Mouse (Mus musculus): Measurements from ENCODE around the gene Pla2g4a. TPM values are rescaled to one million over a fixed set of nuclear protein-coding genes. Genes with fewer than 3 reads are reported as not detected.
"Not testable (repeated sequence)": the region's sequence is repeated elsewhere in the genome, so short reads cannot be mapped to it uniquely, and the experiment has no call there.

The Pla2g4a gene
- polyA plus RNA-seq, 1 experiment from 2014 or later, result 20.0 TPM

- not testable (repeated sequence) for ATAC-seq (ENCODE audit: insufficient number of reproducible peaks, low FRiP score, low TSS enrichment, low read depth); H3K27me3 ChIP-seq; H3K27ac ChIP-seq (replicated peaks); H3K4me1 ChIP-seq; H3K9ac ChIP-seq; H3K4me3 ChIP-seq (replicated peaks); H3K36me3 ChIP-seq; H3K9me3 ChIP-seq (replicated peaks); H3K4me2 ChIP-seq (replicated peaks)
- WGBS, result 87% methylated on average over 1 of the region's 1 CpGs
Observed at GRCm38 (mm10) chr1:149923737-149924136, 37.4 kb downstream of the Pla2g4a start.

DNA sequence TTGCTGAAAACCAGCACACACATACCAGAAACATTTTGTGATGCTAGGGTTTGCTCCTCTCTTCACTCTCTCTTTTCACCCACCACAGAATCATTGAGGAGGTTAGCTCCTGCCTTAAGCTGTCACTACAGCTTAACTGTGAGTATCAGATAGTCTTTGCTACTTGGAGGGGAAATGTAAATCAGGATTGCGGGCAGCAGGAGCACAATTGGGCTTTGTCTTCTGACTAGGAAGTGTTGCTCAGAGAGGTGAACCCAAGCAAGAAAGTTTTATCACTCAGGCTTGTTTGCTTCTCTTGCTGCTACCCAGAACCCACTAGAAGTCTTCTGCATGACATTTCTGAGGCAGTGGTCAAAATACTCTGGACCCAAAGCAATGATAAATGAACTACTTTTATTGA, 38.9 kb downstream of the Pla2g4a start:
- H3K4me2 ChIP-seq (replicated peaks), result no peak overlapping the region
- WGBS, result 29% methylated on average over 1 of the region's 1 CpGs

DNA sequence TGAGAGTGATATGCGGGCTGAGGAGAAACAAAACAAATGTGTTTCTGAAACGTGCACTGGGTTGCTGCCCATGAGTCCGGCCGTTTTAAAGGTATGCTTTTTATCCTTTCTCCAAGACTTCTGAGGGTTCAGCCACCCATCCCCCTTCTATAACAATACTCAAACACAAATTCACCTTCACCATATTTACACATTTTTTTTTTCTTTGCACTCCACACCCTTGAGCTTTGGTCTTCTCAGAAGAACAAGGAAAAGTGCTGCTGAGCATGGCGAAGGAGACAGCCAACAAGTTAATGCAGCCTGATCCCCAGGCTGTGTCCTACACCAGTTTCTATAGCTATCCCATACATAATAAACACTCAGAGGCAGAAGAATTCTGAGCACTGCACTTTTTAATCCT, 39.8 kb downstream of the Pla2g4a start:
- no peaks in the 10 kb centered on the region for H3K27me3 ChIP-seq
- H3K4me1 ChIP-seq, result no peaks in the 10 kb centered on the region
- ATAC-seq (ENCODE audit: insufficient number of reproducible peaks, low FRiP score, low TSS enrichment, low read depth), result no peak
- no peaks in the 10 kb centered on the region for H3K36me3 ChIP-seq
- H3K9ac ChIP-seq, result no peak overlapping the region
- no peaks in the 10 kb centered on the region for H3K9me3 ChIP-seq (replicated peaks)
- H3K4me3 ChIP-seq (replicated peaks), result no peak overlapping the region
- H3K27ac ChIP-seq (replicated peaks), result no peak overlapping the region
- H3K4me2 ChIP-seq (replicated peaks), result no peak overlapping the region
- WGBS, result 78% methylated on average over 5 of the region's 5 CpGs

More for the DNA sequence above, 38.9 kb downstream of the Pla2g4a start:
- no peak overlapping the region for H3K4me3 ChIP-seq (replicated peaks)
- no peaks in the 10 kb centered on the region for H3K4me1 ChIP-seq
- no peak overlapping the region for H3K27ac ChIP-seq (replicated peaks)
- H3K27me3 ChIP-seq, result no peaks in the 10 kb centered on the region
- H3K36me3 ChIP-seq, result no peaks in the 10 kb centered on the region
- no peak for ATAC-seq (ENCODE audit: insufficient number of reproducible peaks, low FRiP score, low TSS enrichment, low read depth)
- H3K9me3 ChIP-seq (replicated peaks), result no peaks in the 10 kb centered on the region
- H3K9ac ChIP-seq, result no peak overlapping the region

- Histone ChIP-seq H3K9ac (no peak overlapping the region), H3K9me3 (replicated peaks) (no peaks in the 10 kb centered on the region), H3K27me3 (no peaks in the 10 kb centered on the region), H3K4me1 (no peaks in the 10 kb centered on the region), H3K4me2 (replicated peaks) (no peak overlapping the region), H3K27ac (replicated peaks) (no peak overlapping the region), H3K4me3 (replicated peaks) (no peak overlapping the region), H3K36me3 (no peaks in the 10 kb centered on the region)
- 88% methylated on average over 7 of the region's 7 CpGs for WGBS
- ATAC-seq (ENCODE audit: insufficient number of reproducible peaks, low FRiP score, low TSS enrichment, low read depth), result no peak
Observed at GRCm38 (mm10) chr1:149919301-149919700, 41.8 kb downstream of the Pla2g4a start.

GRCm38 (mm10) chr1:149912984-149913383, 48.1 kb downstream of the Pla2g4a start:
- no peaks in the 10 kb centered on the region for H3K9me3 ChIP-seq (replicated peaks)
- no peak overlapping the region for H3K4me3 ChIP-seq (replicated peaks)
- no peaks in the 10 kb centered on the region for H3K36me3 ChIP-seq
- no peak overlapping the region for H3K9ac ChIP-seq
- H3K4me1 ChIP-seq, result no peaks in the 10 kb centered on the region
- no peak overlapping the region for H3K4me2 ChIP-seq (replicated peaks)
- no peak for ATAC-seq (ENCODE audit: insufficient number of reproducible peaks, low FRiP score, low TSS enrichment, low read depth)
- H3K27ac ChIP-seq (replicated peaks), result no peak overlapping the region
- WGBS, result 67% methylated on average over 4 of the region's 4 CpGs
- no peaks in the 10 kb centered on the region for H3K27me3 ChIP-seq

GRCm38 (mm10) chr1:149911050-149911449, 50.0 kb downstream of the Pla2g4a start:
- no peak overlapping the region for H3K27ac ChIP-seq (replicated peaks)
- no peak for ATAC-seq (ENCODE audit: insufficient number of reproducible peaks, low FRiP score, low TSS enrichment, low read depth)
- no peaks in the 10 kb centered on the region for H3K4me1 ChIP-seq
- 71% methylated on average over 4 of the region's 4 CpGs for WGBS
- no peaks in the 10 kb centered on the region for H3K36me3 ChIP-seq
- H3K9me3 ChIP-seq (replicated peaks), result no peaks in the 10 kb centered on the region
- H3K4me3 ChIP-seq (replicated peaks), result no peak overlapping the region
- H3K27me3 ChIP-seq, result no peaks in the 10 kb centered on the region
- H3K9ac ChIP-seq, result no peak overlapping the region
- no peak overlapping the region for H3K4me2 ChIP-seq (replicated peaks)

- Histone ChIP-seq H3K4me1 (no peaks in the 10 kb centered on the region), H3K36me3 (no peaks in the 10 kb centered on the region), H3K27me3 (no peaks in the 10 kb centered on the region), H3K27ac (replicated peaks) (no peak overlapping the region), H3K4me3 (replicated peaks) (no peak overlapping the region), H3K9me3 (replicated peaks) (no peaks in the 10 kb centered on the region), H3K4me2 (replicated peaks) (no peak overlapping the region), H3K9ac (no peak overlapping the region)
- WGBS, result 75% methylated on average over 4 of the region's 4 CpGs
- no peak for ATAC-seq (ENCODE audit: insufficient number of reproducible peaks, low FRiP score, low TSS enrichment, low read depth)
Observed at GRCm38 (mm10) chr1:149898001-149898625, 63.0 kb downstream of the Pla2g4a start.

- no peaks in the 10 kb centered on the region for H3K36me3 ChIP-seq
- H3K9ac ChIP-seq, result no peak overlapping the region
- 38% methylated on average over 5 of the region's 5 CpGs for whole genome bisulfite sequencing
- no peak overlapping the region for H3K4me3 ChIP-seq (replicated peaks)
- H3K27ac ChIP-seq (replicated peaks), result no peak overlapping the region
- no peak overlapping the region for H3K4me2 ChIP-seq (replicated peaks)
- ATAC-seq (ENCODE audit: insufficient number of reproducible peaks, low FRiP score, low TSS enrichment, low read depth), result no peak
- no peaks in the 10 kb centered on the region for H3K27me3 ChIP-seq
- no peaks in the 10 kb centered on the region for H3K4me1 ChIP-seq
- H3K9me3 ChIP-seq (replicated peaks), result no peaks in the 10 kb centered on the region
Observed at GRCm38 (mm10) chr1:149896590-149896989, 64.5 kb downstream of the Pla2g4a start.

DNA sequence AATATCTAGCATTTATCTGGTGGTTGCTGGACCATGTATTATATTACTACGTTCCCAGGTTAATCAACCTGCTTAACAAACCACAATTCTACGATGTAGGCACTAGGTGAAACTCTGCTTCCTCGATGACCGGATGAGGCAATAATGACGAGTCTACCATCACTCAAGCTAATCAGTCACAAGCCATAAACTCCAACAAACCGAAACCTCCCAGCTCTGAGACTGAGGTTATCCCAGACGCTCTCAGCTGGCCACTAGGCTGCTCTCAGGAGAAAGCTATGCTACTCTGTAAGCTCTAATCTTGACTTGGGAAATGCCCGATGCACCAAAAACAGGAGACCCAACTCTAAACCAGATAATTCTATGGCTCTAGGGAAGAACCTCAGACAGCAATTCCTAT, 66.2 kb downstream of the Pla2g4a start:
- no peak overlapping the region for H3K4me3 ChIP-seq (replicated peaks)
- no peaks in the 10 kb centered on the region for H3K4me1 ChIP-seq
- no peak for ATAC-seq (ENCODE audit: insufficient number of reproducible peaks, low FRiP score, low TSS enrichment, low read depth)
- no peaks in the 10 kb centered on the region for H3K9me3 ChIP-seq (replicated peaks)
- 89% methylated on average over 8 of the region's 8 CpGs for WGBS
- no peak overlapping the region for H3K27ac ChIP-seq (replicated peaks)
- H3K4me2 ChIP-seq (replicated peaks), result no peak overlapping the region
- H3K9ac ChIP-seq, result no peak overlapping the region
- H3K36me3 ChIP-seq, result no peaks in the 10 kb centered on the region
- no peaks in the 10 kb centered on the region for H3K27me3 ChIP-seq

GRCm38 (mm10) chr1:149893903-149894302, 67.2 kb downstream of the Pla2g4a start:
- Histone ChIP-seq H3K27me3 (no peaks in the 10 kb centered on the region), H3K27ac (replicated peaks) (no peak overlapping the region), H3K9me3 (replicated peaks) (no peaks in the 10 kb centered on the region), H3K4me3 (replicated peaks) (no peak overlapping the region), H3K4me2 (replicated peaks) (no peak overlapping the region), H3K36me3 (no peaks in the 10 kb centered on the region), H3K9ac (no peak overlapping the region), H3K4me1 (no peaks in the 10 kb centered on the region)
- ATAC-seq (ENCODE audit: insufficient number of reproducible peaks, low FRiP score, low TSS enrichment, low read depth), result no peak
- 75% methylated on average over 2 of the region's 2 CpGs for WGBS

- Histone ChIP-seq H3K4me1 (no peaks in the 10 kb centered on the region), H3K4me2 (replicated peaks) (no peak overlapping the region), H3K9me3 (replicated peaks) (no peaks in the 10 kb centered on the region), H3K27ac (replicated peaks) (no peak overlapping the region), H3K36me3 (no peaks in the 10 kb centered on the region), H3K9ac (no peak overlapping the region), H3K4me3 (replicated peaks) (no peak overlapping the region), H3K27me3 (no peaks in the 10 kb centered on the region)
- 51% methylated on average over 5 of the region's 5 CpGs for WGBS
- ATAC-seq (ENCODE audit: insufficient number of reproducible peaks, low FRiP score, low TSS enrichment, low read depth), result no peak
Observed at GRCm38 (mm10) chr1:149891057-149891456, 70.0 kb downstream of the Pla2g4a start.

GRCm38 (mm10) chr1:149882419-149883025, 78.6 kb downstream of the Pla2g4a start:
- no peak for ATAC-seq (ENCODE audit: insufficient number of reproducible peaks, low FRiP score, low TSS enrichment, low read depth)
- H3K9me3 ChIP-seq (replicated peaks), result no peaks in the 10 kb centered on the region
- no peak overlapping the region for H3K9ac ChIP-seq
- H3K36me3 ChIP-seq, result no peaks in the 10 kb centered on the region
- no peak overlapping the region for H3K27ac ChIP-seq (replicated peaks)
- H3K27me3 ChIP-seq, result no peaks in the 10 kb centered on the region
- 66% methylated on average over 6 of the region's 6 CpGs for WGBS
- H3K4me1 ChIP-seq, result no peaks in the 10 kb centered on the region
- no peak overlapping the region for H3K4me3 ChIP-seq (replicated peaks)
- no peak overlapping the region for H3K4me2 ChIP-seq (replicated peaks)
